Mouse (Mus musculus) monocyte, adult 2 months (primary cell): ENCODE measurements around the gene Gm26602.
"Not testable (repeated sequence)": the region's sequence is repeated elsewhere in the genome, so short reads cannot be mapped to it uniquely, and the experiment has no call there.

ENCODE experiments used
- DNase-seq, 2 experiments: peaks; one replicate each; pipeline ENCODE4 v3.0.0; 2022; ENCODE audit warnings: low spot score in 2 of 2, low read depth in 1 of 2

Gm26602 gene

GRCm38 (mm10) chr10:79958140-79958816 is 47.6 kb downstream of the Gm26602 start:
- DNase-seq = peak; percentile 62 to 74

DNA sequence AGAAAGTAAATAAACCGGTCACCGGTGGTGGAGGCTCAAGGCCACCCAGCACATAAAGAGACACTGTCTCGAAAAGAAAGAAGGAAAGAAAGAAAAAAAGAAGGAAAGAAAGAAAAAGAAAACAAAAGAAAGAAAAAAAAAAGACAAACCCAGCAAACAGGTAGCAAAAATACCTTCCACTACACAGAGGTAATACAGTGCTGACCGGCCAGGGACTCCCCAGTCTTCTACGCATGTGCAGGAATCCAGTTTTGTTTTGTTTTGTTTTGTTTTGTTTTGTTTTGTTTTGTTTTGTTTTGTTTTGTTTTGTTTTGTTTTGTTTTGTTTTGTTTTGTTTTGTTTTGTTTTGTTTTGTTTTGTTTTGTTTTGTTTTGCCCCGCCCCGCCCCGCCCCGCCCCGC is 48.8 kb downstream of the Gm26602 start:
- DNase-seq = not testable (repeated sequence)

GRCm38 (mm10) chr10:79959847-79960601 is 49.4 kb downstream of the Gm26602 start, which contains the start of gene Wdr18:
Wdr18 (plus strand) TSS chr10:79960152.
- DNase-seq = peak; percentile 100
